Mouse (Mus musculus) midbrain, embryonic 16.5 days (tissue): ENCODE data around the gene S100pbp. TPM values are rescaled to one million over a fixed set of nuclear protein-coding genes. Genes with fewer than 3 reads are reported as not detected.

Experiments
- ATAC-seq: fragments of 200-750 bp; cut with Nextera tagmentation; 2 replicates; pipeline ENCODE4 v1.8.0; 2017; ENCODE audit warnings: moderate TSS enrichment
- H3K27ac ChIP-seq: fragments of 300-500 bp; sonication (generic); 2 replicates; pipeline ENCODE4 v1.5.1; 2014; ENCODE audit warnings: mild to moderate bottlenecking, low read length, mixed read lengths
- H3K27me3 ChIP-seq: fragments of 300-500 bp; sonication (generic); 2 replicates; pipeline ENCODE4 v1.6.1; 2014; ENCODE audit warnings: low read depth, low read length, mixed read lengths; ENCODE audit not compliant: control insufficient read depth, insufficient read depth
- H3K36me3 ChIP-seq: fragments of 300-500 bp; sonication (generic); 2 replicates; pipeline ENCODE4 v1.6.1; 2014; ENCODE audit warnings: mild to moderate bottlenecking, low read length, moderate library complexity, mixed read lengths; ENCODE audit not compliant: control insufficient read depth, insufficient read depth
- H3K4me1 ChIP-seq: fragments of 300-500 bp; sonication (generic); 2 replicates; pipeline ENCODE4 v1.6.1; 2014; ENCODE audit warnings: mild to moderate bottlenecking, low read length, mixed read lengths; ENCODE audit not compliant: control insufficient read depth, insufficient read depth
- H3K4me2 ChIP-seq: fragments of 300-500 bp; sonication (generic); 2 replicates; pipeline ENCODE4 v1.6.1; 2014; ENCODE audit warnings: mild to moderate bottlenecking, low read length, mixed read lengths
- H3K4me3 ChIP-seq: fragments of 300-500 bp; sonication (generic); 2 replicates; pipeline ENCODE4 v1.5.1; 2014; ENCODE audit warnings: low read depth, mild to moderate bottlenecking, low read length, moderate library complexity, mixed read lengths
- H3K9ac ChIP-seq: fragments of 300-500 bp; sonication (generic); 2 replicates; pipeline ENCODE4 v1.6.1; 2014; ENCODE audit warnings: low read depth, low read length, mixed read lengths
- H3K9me3 ChIP-seq: fragments of 300-500 bp; sonication (generic); replicated peaks from 2 replicates; pipeline ENCODE4 v1.6.1; 2014; ENCODE audit warnings: mild to moderate bottlenecking, low read length, mixed read lengths; ENCODE audit not compliant: control insufficient read depth, poor library complexity, severe bottlenecking
- WGBS: fragments of 180-500 bp; shearing (Covaris S2); extraction: QIAGEN DNeasy Blood & Tissue Kit; methylation state at CpG from one replicate; pipeline ENCODE4 v1.1.7; 2014; 5-methylcytosine and 5-hydroxymethylcytosine counted together
- polyA plus RNA-seq: library from polyadenylated mRNA; unstranded; fragments of >200 nt; fragmentation: Nextera tagmentation; extraction: Ambion mirVana; gene quantifications from 2 replicates; pipeline ENCODE4 v1.2.1, GENCODE M21; 2015

S100pbp gene
- polyA plus RNA-seq, 1 experiment from 2014 or later = 27.0 TPM

DNA sequence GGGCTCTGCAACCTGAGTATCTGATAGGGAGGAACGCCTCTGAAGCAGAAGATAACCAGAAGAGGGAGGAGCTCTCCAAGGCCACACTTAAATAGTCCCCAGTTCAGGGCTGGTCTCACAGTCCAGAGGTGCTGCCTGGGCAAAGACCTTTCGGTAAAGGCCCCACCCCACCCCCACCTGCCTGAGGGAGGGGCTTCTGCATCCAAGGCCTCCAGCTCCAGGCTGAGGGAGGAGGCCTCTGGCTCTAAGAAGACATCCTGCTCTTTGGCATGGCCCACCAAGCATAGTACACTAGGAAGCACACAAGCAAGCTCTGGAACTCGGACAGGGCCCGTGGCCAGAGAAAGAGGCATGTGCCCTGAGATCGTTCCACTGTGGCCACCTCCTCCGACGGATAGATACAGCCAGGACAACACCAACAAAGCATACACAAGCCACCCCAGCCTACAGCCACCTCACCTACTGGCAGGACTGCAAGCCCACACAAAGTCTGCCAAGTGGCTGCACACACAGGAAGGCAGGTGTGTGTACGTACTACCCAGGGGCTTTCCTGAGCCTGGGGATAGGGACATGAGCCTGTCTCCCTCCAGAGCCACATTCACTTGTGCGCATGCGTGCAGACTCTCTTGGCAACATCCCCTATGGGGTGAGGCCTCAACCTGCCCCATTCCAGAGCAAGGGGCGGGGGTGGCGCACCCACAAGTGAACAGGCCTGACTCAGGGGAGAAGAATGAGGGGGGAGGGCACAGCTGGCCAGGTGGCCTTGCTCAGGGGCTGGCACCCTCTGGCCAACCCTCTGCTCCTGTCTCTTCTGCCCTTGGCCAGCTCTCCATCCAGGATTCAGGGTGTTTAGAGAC lies 42.3 kb upstream of the S100pbp start:
- H3K27me3 ChIP-seq = no peaks in the 10 kb centered on the region
- H3K4me2 ChIP-seq = no peak overlapping the region
- no peak for ATAC-seq
- 77% methylated on average over 12 of the region's 12 CpGs for WGBS
- H3K9me3 ChIP-seq = no peaks in the 10 kb centered on the region
- no peaks in the 10 kb centered on the region for H3K36me3 ChIP-seq
- no peak overlapping the region for H3K4me3 ChIP-seq
- H3K4me1 ChIP-seq = peaks cover 12% of the 10 kb centered on the region
- H3K9ac ChIP-seq = no peak overlapping the region
- no peak overlapping the region for H3K27ac ChIP-seq

DNA sequence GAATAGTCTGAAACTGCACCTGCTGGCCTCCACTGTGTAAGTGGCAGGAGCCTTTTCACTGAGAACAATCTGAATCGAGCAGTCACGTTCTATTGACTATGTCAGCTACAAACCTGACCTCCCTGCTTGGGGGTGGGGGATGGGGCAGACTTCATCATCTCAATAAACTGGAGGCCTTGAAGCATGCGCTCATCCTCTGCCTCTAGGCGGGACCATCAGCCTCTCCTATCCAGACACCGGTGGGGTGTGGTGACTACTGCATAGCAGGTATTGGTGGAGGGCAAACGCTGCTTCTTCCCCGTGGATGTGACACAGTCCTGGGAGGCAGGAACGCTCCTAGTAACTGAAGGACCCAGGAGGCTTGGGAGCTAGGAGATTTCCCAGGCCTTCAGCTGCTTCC lies 41.4 kb upstream of the S100pbp start:
- Histone ChIP-seq H3K9ac (no peak overlapping the region), H3K27ac (no peak overlapping the region), H3K4me3 (no peak overlapping the region), H3K4me2 (no peak overlapping the region), H3K36me3 (no peaks in the 10 kb centered on the region), H3K9me3 (no peaks in the 10 kb centered on the region), H3K4me1 (peaks cover 21% of the 10 kb centered on the region), H3K27me3 (no peaks in the 10 kb centered on the region)
- WGBS = 58% methylated on average over 8 of the region's 8 CpGs
- no peak for ATAC-seq

DNA sequence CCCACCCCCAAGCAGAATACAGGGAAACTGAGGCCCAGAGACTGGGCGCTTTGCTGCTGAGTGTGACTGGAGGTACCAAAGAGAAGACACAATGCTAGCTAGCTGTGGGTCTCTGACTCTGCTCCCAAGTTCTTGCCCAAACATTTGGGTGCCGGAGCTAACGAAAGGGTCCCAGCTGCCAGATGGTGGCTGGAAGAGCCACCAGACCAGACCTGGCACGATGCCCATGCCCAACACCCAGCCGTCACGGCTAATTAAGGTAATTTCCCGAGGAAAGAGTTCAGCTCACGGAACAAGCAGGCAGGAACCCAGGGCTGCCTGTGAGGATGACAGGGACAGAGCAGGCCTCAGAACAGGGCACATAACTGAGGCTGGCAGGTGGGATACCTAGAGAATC lies 38.5 kb upstream of the S100pbp start:
- Histone ChIP-seq H3K4me3 (peak overlapping the region; percentile 45), H3K4me2 (peak overlapping the region; percentile 73), H3K9me3 (no peaks in the 10 kb centered on the region), H3K4me1 (peaks cover 31% of the 10 kb centered on the region), H3K9ac (peak overlapping the region; percentile 69), H3K36me3 (peaks cover 2% of the 10 kb centered on the region; the same call in 1 of the 2 replicates), H3K27ac (peak overlapping the region; percentile 8), H3K27me3 (no peaks in the 10 kb centered on the region)
- 17% methylated on average over 8 of the region's 8 CpGs for WGBS
- no peak for ATAC-seq

DNA sequence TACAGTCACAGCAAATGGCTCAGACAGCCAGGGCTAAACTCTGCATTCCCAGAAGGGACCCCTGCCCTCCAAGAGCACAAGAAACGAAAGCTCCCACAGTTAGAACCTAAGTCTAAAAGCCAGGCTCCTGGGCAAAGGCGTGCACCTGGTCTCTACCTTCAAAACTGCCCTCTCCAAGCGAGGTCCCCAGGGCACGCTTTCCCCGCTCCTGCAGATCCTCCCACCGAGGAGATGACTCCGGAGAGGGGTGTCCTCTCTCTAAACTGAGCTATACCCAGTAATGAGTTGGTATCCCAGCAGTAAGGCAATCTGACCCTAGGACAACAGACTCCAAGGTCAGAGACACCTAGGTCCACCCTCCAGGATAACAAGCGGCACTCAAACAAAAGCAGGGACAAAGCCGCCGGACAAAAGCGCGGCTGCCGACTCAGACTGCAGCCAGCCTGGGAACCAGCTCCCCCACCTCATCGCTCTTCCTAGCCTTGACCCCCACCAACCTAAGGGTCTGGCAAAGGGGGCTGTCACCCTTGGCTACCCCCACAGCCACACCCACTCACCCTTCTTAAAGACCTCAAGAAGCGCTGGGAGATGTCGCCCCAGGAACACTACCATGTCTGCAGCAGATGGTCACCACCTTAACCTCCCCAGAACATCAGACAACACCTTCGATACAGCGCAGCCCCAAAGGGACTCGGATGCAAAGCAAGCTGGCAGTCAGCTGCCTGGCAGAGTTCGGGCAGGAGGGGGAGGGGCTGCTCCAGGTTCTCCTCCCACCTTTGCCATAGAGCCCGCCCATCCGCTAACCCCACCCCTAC lies 37.9 kb upstream of the S100pbp start:
- peak overlapping the region; percentile 45 for H3K4me3 ChIP-seq
- H3K9me3 ChIP-seq = no peaks in the 10 kb centered on the region
- peaks cover 5% of the 10 kb centered on the region; the same call in 1 of the 2 replicates for H3K36me3 ChIP-seq
- peak overlapping the region; percentile 69 for H3K9ac ChIP-seq
- WGBS = 4% methylated on average over 22 of the region's 22 CpGs
- 0 out of 2 replicates have a peak, but pooled peaks have one; percentile 22 for ATAC-seq
- H3K27ac ChIP-seq = peak overlapping the region; percentile 8
- peaks cover 31% of the 10 kb centered on the region for H3K4me1 ChIP-seq
- no peaks in the 10 kb centered on the region for H3K27me3 ChIP-seq
- H3K4me2 ChIP-seq = peak overlapping the region; percentile 73

DNA sequence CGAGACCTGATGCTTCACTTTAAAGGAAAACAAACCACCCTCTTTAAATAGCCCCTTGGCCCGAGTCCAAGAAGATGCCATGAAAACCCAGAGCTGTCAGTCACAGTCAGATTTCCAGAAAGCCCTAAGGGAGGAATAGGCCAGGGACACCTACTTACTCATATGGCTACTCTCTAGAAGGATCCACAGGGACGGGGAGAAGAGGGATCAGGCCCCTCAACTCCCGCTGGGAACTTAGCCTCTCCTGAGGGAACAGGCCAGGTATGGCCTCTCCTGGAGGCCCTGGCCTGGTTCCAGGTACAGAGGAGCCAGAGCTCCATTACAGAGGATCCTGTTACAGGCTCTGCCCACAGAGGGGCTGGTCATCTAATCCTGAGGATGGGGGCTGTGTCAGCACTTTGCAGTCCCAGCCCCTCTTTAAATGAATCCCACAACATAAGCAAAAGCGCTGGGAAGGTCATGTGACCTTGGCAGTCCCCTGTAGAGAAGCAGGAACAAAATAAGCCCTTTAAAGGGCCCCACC lies 37.0 kb upstream of the S100pbp start:
- peaks cover 10% of the 10 kb centered on the region; the same call in 1 of the 2 replicates for H3K36me3 ChIP-seq
- no peaks in the 10 kb centered on the region for H3K9me3 ChIP-seq
- H3K27ac ChIP-seq = peak overlapping the region; percentile 8; the same call in 1 of the 2 replicates
- no peaks in the 10 kb centered on the region for H3K27me3 ChIP-seq
- peaks cover 31% of the 10 kb centered on the region for H3K4me1 ChIP-seq
- peak overlapping the region; percentile 73 for H3K4me2 ChIP-seq
- no peak for ATAC-seq
- peak overlapping the region; percentile 69 for H3K9ac ChIP-seq
- 19% methylated on average over 5 of the region's 5 CpGs for WGBS
- peak overlapping the region; percentile 45 for H3K4me3 ChIP-seq

DNA sequence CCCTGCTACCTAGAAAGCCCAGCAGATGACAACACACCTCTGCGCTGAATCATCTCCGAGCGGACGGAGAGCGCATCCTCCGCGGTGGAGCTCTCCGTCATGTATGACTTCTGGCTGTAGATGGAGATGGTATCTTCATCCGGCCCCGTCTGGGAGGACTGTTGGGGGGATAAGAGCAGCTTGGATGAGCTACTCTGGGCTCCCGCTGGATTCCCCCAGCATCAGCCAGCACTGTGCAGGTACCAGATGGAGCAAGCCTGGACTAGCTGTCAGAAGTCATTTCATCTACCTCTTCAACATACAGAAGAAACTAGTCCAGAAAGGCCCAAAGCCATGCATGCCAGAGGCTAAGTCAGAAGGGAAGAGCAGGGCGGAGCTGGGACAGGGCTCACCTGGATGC lies 35.8 kb upstream of the S100pbp start:
- Histone ChIP-seq H3K36me3 (peaks cover 17% of the 10 kb centered on the region; the same call in 1 of the 2 replicates), H3K4me3 (no peak overlapping the region), H3K27me3 (no peaks in the 10 kb centered on the region), H3K9me3 (no peaks in the 10 kb centered on the region), H3K4me2 (peak overlapping the region; percentile 73; the same call in 1 of the 2 replicates), H3K27ac (no peak overlapping the region), H3K4me1 (peaks cover 31% of the 10 kb centered on the region), H3K9ac (no peak overlapping the region)
- WGBS = 93% methylated on average over 12 of the region's 12 CpGs
- no peak for ATAC-seq

DNA sequence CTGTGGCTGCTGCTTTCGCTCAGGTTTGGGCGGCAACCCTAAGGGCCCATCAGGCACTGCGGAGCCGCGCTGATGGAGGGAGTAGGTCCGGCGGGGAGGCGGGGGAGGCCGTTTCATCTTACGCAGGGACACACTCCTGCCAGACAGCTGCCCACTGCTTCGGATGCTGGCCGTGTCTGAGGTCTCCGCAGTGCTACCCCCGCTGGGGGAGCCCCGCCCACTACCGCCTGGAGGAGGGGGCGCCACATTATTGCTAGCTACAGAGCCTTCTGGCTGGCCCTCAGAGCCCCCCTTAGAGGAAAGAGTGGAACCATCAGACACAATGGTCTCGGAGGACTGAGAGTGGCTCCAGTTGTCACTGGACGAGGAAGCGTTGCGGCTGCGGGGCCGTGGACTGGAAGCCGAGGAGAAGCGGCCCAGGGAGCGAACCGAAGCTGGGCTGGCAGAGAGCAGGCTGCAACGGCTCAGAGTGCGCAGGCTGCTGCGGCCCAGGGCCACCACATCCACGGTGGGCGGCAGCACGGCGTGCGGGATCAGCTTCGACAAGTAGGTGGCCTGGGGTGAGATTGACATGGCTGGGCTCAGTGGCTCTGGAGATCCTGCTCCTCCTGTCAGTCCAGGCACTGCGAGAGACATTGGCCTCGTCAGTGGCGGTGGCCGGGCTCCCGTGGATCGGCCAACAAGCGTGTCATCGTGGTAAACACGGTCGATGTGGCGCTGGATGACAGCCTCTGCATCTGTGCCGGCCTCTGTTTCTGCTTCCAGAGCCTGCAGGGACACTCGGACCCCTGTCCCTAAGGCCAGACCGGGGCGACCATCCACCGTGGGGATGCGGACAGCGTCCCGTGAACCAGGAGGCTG lies 34.1 kb upstream of the S100pbp start:
- H3K4me3 ChIP-seq = peak overlapping the region; percentile 2
- H3K4me1 ChIP-seq = peaks cover 31% of the 10 kb centered on the region
- H3K9ac ChIP-seq = peak overlapping the region; percentile 55
- no peak for ATAC-seq
- no peak overlapping the region for H3K27ac ChIP-seq
- H3K36me3 ChIP-seq = peaks cover 30% of the 10 kb centered on the region
- WGBS = 29% methylated on average over 54 of the region's 55 CpGs
- no peaks in the 10 kb centered on the region for H3K9me3 ChIP-seq
- H3K27me3 ChIP-seq = no peaks in the 10 kb centered on the region
- peak overlapping the region; percentile 45 for H3K4me2 ChIP-seq
